23 mouse cellular contexts compared by ENCODE assay signal in the genomic region with DNA sequence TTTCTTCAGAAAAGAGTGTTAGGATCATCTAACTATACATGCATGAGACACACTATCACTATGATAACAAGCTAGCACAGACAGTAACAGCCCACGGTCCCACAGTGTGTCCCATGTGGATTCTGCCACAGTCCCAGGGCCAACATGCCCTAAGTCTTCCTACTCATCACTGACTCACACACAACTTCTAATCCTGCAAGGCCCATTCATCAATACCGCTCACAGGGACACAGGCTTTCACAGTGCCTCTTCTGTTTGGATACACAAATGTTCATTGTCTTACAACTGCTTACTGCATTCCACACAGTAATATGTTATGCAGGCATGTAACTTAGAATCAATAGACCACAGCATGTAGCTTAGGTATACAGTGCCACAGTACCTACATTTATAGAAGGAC. TPM values are rescaled to one million over a fixed set of nuclear protein-coding genes. Genes with fewer than 3 reads are reported as not detected.
A peak's percentile ranks its signal among the peaks of the same experiment; 100 is the strongest.
DNase-seq lines count a peak whose midpoint lies in the region; ATAC-seq and TF ChIP-seq lines count a peak whose summit lies in the region.
"Had no signal": no experiment of that assay in that cellular context is flagged by ENCODE, and none has a peak within 500 bp of the region (broad histone marks: within the 10 kb centered on the region; RNA-seq: fewer than 3 reads in every experiment).

No protein-coding gene starts in this region.

- H3K4me1 ChIP-seq in neural tube, embryonic 14.5 days (ENCODE audit: control insufficient read depth, insufficient read depth, low read length): no peaks in the 10 kb centered on the region
- no peaks in the 10 kb centered on the region for H3K4me1 ChIP-seq in neural tube, embryonic 15.5 days
- no peaks in the 10 kb centered on the region for H3K4me1 ChIP-seq in hindbrain, embryonic 14.5 days (replicated peaks; ENCODE audit: control insufficient read depth, insufficient read depth, low read length)
- H3K4me1 ChIP-seq: embryonic facial prominence, embryonic 10.5 days; forebrain, embryonic 10.5 days; intestine, embryonic 15.5 days; limb, embryonic 15.5 days; lung, embryonic 15.5 days had no signal

- no peak overlapping the region for H3K4me2 ChIP-seq in neural tube, embryonic 14.5 days (ENCODE audit: low read depth, low read length)
- H3K4me2 ChIP-seq in neural tube, embryonic 15.5 days: no peak overlapping the region
- H3K4me2 ChIP-seq in hindbrain, embryonic 14.5 days (replicated peaks): no peak overlapping the region
- H3K4me2 ChIP-seq: heart, embryonic 11.5 days; intestine, embryonic 15.5 days; limb, embryonic 15.5 days; liver, embryonic 15.5 days; lung, embryonic 15.5 days had no signal

- H3K27me3 ChIP-seq in neural tube, embryonic 14.5 days (ENCODE audit: control insufficient read depth, insufficient read depth, low read length): no peaks in the 10 kb centered on the region
- H3K27me3 ChIP-seq in neural tube, embryonic 15.5 days (replicated peaks): no peaks in the 10 kb centered on the region
- H3K27me3 ChIP-seq in hindbrain, embryonic 14.5 days (ENCODE audit: control insufficient read depth, insufficient read depth, low read length): no peaks in the 10 kb centered on the region
- H3K27me3 ChIP-seq: intestine, embryonic 15.5 days; limb, embryonic 15.5 days; liver, embryonic 15.5 days; lung, embryonic 15.5 days; megakaryocyte, embryonic 14.5 days had no signal

- no peaks in the 10 kb centered on the region for H3K36me3 ChIP-seq in neural tube, embryonic 14.5 days (ENCODE audit: control insufficient read depth, insufficient read depth, low read length)
- peaks cover 6% of the 10 kb centered on the region; the same call in 1 of the 2 replicates for H3K36me3 ChIP-seq in neural tube, embryonic 15.5 days
- 0 out of 2 replicates have a peak, but pooled peaks cover 3% of the 10 kb centered on the region for H3K36me3 ChIP-seq in hindbrain, embryonic 14.5 days (replicated peaks; ENCODE audit: control insufficient read depth, insufficient read depth)
- H3K36me3 ChIP-seq: intestine, embryonic 15.5 days had no signal

- H3K9ac ChIP-seq in neural tube, embryonic 14.5 days (replicated peaks; ENCODE audit: low read depth, low read length): no peak overlapping the region
- no peak overlapping the region for H3K9ac ChIP-seq in neural tube, embryonic 15.5 days (replicated peaks)
- H3K9ac ChIP-seq in hindbrain, embryonic 14.5 days: no peak overlapping the region
- H3K9ac ChIP-seq: intestine, embryonic 15.5 days; limb, embryonic 15.5 days; liver, embryonic 15.5 days; lung, embryonic 15.5 days had no signal

- WGBS in neural tube, embryonic 14.5 days: 61% methylated on average over 2 of the region's 2 CpGs
- 63% methylated on average over 2 of the region's 2 CpGs for WGBS in neural tube, embryonic 15.5 days
- WGBS in hindbrain, embryonic 14.5 days: 51% methylated on average over 2 of the region's 2 CpGs

- no peak overlapping the region for H3K4me3 ChIP-seq in gastrocnemius, adult 2 months
- no peak overlapping the region for H3K4me3 ChIP-seq in neural tube, embryonic 14.5 days (ENCODE audit: low read depth, low read length)
- no peak overlapping the region for H3K4me3 ChIP-seq in neural tube, embryonic 15.5 days (replicated peaks)
- H3K4me3 ChIP-seq in hindbrain, embryonic 14.5 days (replicated peaks; ENCODE audit: low read length): no peak overlapping the region
- H3K4me3 ChIP-seq: embryonic facial prominence, embryonic 10.5 days; forebrain, embryonic 10.5 days; intestine, embryonic 15.5 days; limb, embryonic 15.5 days; liver, embryonic 15.5 days; lung, embryonic 15.5 days; megakaryocyte, embryonic 14.5 days had no signal

- TF ChIP-seq CTCF in gastrocnemius, adult 2 months (IDR thresholded peaks at IDR 0.05): no peak

- peak overlapping the region; percentile 36; the same call in 1 of the 2 replicates for H3K27ac ChIP-seq in gastrocnemius, adult 2 months
- H3K27ac ChIP-seq in neural tube, embryonic 14.5 days (ENCODE audit: low read depth, low read length): no peak overlapping the region
- H3K27ac ChIP-seq in neural tube, embryonic 15.5 days (replicated peaks): no peak overlapping the region
- H3K27ac ChIP-seq in hindbrain, embryonic 14.5 days: no peak overlapping the region
- H3K27ac ChIP-seq: embryonic facial prominence, embryonic 10.5 days; forebrain, embryonic 10.5 days; intestine, embryonic 15.5 days; limb, embryonic 15.5 days; liver, embryonic 15.5 days; lung, embryonic 15.5 days had no signal

- DNase-seq in gastrocnemius, adult 2 months: no peak
- DNase-seq in gastrocnemius, postnatal 36 days: no peak
- DNase-seq in adrenal gland, postnatal 10 days: peak; percentile 32
- DNase-seq in fat pad, adult 2 months (ENCODE audit: extremely low read depth, low read depth, low spot score): peak; percentile 55
- DNase-seq in hindbrain, embryonic 14.5 days (ENCODE audit: low spot score): no peak
- DNase-seq: cerebellum, adult 11-12 months; cerebellum, postnatal 10 days; heart, adult 11 months; kidney, adult 8-10 months; kidney, postnatal 10 days; left cerebral cortex, postnatal 4 days; lung, postnatal 36 days had no signal

- peak; percentile 24; the same call in 1 of the 2 replicates for ATAC-seq in neural tube, embryonic 14.5 days (ENCODE audit: low read depth)
- ATAC-seq in neural tube, embryonic 15.5 days (ENCODE audit: low FRiP score): no peak
- ATAC-seq in hindbrain, embryonic 14.5 days (ENCODE audit: low FRiP score): no peak
- ATAC-seq: hindbrain, embryonic 16.5 days; intestine, embryonic 15.5 days had no signal

- no peaks in the 10 kb centered on the region for H3K9me3 ChIP-seq in neural tube, embryonic 14.5 days (ENCODE audit: control insufficient read depth, low read length)
- no peaks in the 10 kb centered on the region for H3K9me3 ChIP-seq in neural tube, embryonic 15.5 days (replicated peaks)
- no peaks in the 10 kb centered on the region for H3K9me3 ChIP-seq in hindbrain, embryonic 14.5 days (ENCODE audit: control insufficient read depth, low read length)
- H3K9me3 ChIP-seq: embryonic facial prominence, embryonic 10.5 days; forebrain, embryonic 10.5 days; intestine, embryonic 15.5 days; limb, embryonic 15.5 days; liver, embryonic 15.5 days; lung, embryonic 15.5 days; megakaryocyte, embryonic 14.5 days had no signal

- intact Hi-C loops in gastrocnemius, adult 2 months (cut with DNase I): no loop called here
- intact Hi-C loops in gastrocnemius, postnatal 36 days (cut with DNase I): no loop called here

RNA-seq across cellular contexts. Expression of a gene that starts 11.1 kb away (rescaled TPM):
- 10 to 100 TPM; 32.8 to 33.8 TPM for total RNA-seq in gastrocnemius, adult 2 months (2021)
- 10 to 100 TPM; 23.5 to 26.7 TPM for total RNA-seq in gastrocnemius, postnatal 36 days (2021)
- 6.9 and 9.9 TPM in 2 replicates for polyA plus RNA-seq in neural tube, embryonic 14.5 days (2014; fragmentation: Nextera tagmentation; extraction: Ambion mirVana)
- 6.6 and 7.6 TPM in 2 replicates for polyA plus RNA-seq in neural tube, embryonic 15.5 days (2015; fragmentation: Nextera tagmentation; extraction: Ambion mirVana)
- 10 to 100 TPM; 34.2 to 38.3 TPM for total RNA-seq in adrenal gland, postnatal 10 days (2021)
- polyA plus RNA-seq in hindbrain, embryonic 14.5 days (2014; fragmentation: Nextera tagmentation; extraction: Ambion mirVana): 7.8 and 8.6 TPM in 2 replicates

Comparison
In these comparisons a context has a peak if more than half of its experiments do, and no peak if none do; other contexts are left out.
1. DNase-seq: peak in adrenal gland, postnatal 10 days (single experiment) and fat pad, adult 2 months (single experiment); none in gastrocnemius, adult 2 months (single experiment), gastrocnemius, postnatal 36 days (0 of 2) and hindbrain, embryonic 14.5 days (single experiment).